Mouse (Mus musculus) hindlimb bud, embryonic 11.5 days (tissue): ENCODE data around the gene Oprm1.
"Not testable (repeated sequence)": the region's sequence is repeated elsewhere in the genome, so short reads cannot be mapped to it uniquely, and the experiment has no call there.

Experiments used
- DNase-seq: peaks from one replicate; pipeline ENCODE4 v3.0.0-alpha.2; 2012; ENCODE audit warnings: low read depth, low spot score; ENCODE audit errors: extremely low spot score

Gene Oprm1

GRCm38 (mm10) chr10:6758206-6758605 is at the start of gene Oprm1:
Gene Oprm1 (plus strand): TSS chr10:6758506.
- DNase-seq: no peak

GRCm38 (mm10) chr10:6717181-6717948 is 40.9 kb upstream of the Oprm1 start:
- DNase-seq: no peak

- no peak for DNase-seq
Observed at GRCm38 (mm10) chr10:6723765-6724164, 34.5 kb upstream of the Oprm1 start.

- DNase-seq: no peak
Observed at GRCm38 (mm10) chr10:6728469-6728868, 29.8 kb upstream of the Oprm1 start.

GRCm38 (mm10) chr10:6753375-6753774 is 4.9 kb upstream of the Oprm1 start:
- no peak for DNase-seq

- no peak for DNase-seq
Observed at GRCm38 (mm10) chr10:6761287-6761811, 3.0 kb downstream of the Oprm1 start, which contains the start of gene Gm10945. Gene Gm10945 (minus strand): TSS chr10:6761761.

GRCm38 (mm10) chr10:6788517-6789237 is 30.4 kb downstream of the Oprm1 start:
- DNase-seq: peak; percentile 47

- no peak for DNase-seq
Observed at GRCm38 (mm10) chr10:6790226-6790625, 31.9 kb downstream of the Oprm1 start.

- DNase-seq: no peak
Observed at GRCm38 (mm10) chr10:6820626-6821025, 62.3 kb downstream of the Oprm1 start.

GRCm38 (mm10) chr10:6842225-6842624 is 83.9 kb downstream of the Oprm1 start:
- no peak for DNase-seq

GRCm38 (mm10) chr10:6846283-6846682 is 88.0 kb downstream of the Oprm1 start:
- DNase-seq: no peak

- DNase-seq: no peak
Observed at GRCm38 (mm10) chr10:6848162-6848754, 90.0 kb downstream of the Oprm1 start.

- no peak for DNase-seq
Observed at GRCm38 (mm10) chr10:6848834-6849233, 90.5 kb downstream of the Oprm1 start.

- DNase-seq: no peak
Observed at GRCm38 (mm10) chr10:6855812-6856211, 97.5 kb downstream of the Oprm1 start.

- DNase-seq: no peak
Observed at GRCm38 (mm10) chr10:6871418-6872072, 113.2 kb downstream of the Oprm1 start.

GRCm38 (mm10) chr10:6873917-6874316 is 115.6 kb downstream of the Oprm1 start:
- no peak for DNase-seq

- DNase-seq: no peak
Observed at GRCm38 (mm10) chr10:6878276-6878881, 120.1 kb downstream of the Oprm1 start.

- not testable (repeated sequence) for DNase-seq
Observed at GRCm38 (mm10) chr10:6882041-6882440, 123.7 kb downstream of the Oprm1 start.

GRCm38 (mm10) chr10:6885460-6885859 is 127.2 kb downstream of the Oprm1 start:
- peak; percentile 26 for DNase-seq

- no peak for DNase-seq
Observed at GRCm38 (mm10) chr10:6889640-6890245, 131.4 kb downstream of the Oprm1 start.
